Mouse (Mus musculus) brain, adult 2 months (tissue): ENCODE results near the gene Klf16.
A peak's percentile ranks its signal among the peaks of the same experiment; 100 is the strongest.

ENCODE experiments used
- DNase-seq: peaks from one replicate; pipeline ENCODE4 v3.0.0; 2011; ENCODE audit warnings: low read depth, low spot score

Klf16 gene

DNA sequence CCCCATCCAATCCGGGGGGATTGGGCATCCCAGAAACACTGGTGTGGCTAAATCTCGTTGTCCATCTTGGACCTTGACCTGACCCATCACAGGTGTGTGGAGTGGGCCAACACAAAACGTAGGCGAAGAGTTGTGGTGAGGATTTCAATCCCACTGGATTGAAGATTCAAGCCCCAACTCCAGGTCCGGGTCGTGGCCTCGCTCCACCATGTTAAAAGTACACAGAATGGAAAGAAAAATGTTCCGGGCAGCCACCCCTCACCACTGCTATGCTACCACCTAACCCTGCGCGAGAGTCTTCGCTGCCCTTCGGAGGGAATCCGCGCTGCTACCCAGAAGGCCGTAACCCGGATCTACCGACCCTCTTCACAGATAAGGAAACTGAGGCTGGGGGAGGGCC lies 1.2 kb downstream of the Klf16 start:
- no peak for DNase-seq

DNA sequence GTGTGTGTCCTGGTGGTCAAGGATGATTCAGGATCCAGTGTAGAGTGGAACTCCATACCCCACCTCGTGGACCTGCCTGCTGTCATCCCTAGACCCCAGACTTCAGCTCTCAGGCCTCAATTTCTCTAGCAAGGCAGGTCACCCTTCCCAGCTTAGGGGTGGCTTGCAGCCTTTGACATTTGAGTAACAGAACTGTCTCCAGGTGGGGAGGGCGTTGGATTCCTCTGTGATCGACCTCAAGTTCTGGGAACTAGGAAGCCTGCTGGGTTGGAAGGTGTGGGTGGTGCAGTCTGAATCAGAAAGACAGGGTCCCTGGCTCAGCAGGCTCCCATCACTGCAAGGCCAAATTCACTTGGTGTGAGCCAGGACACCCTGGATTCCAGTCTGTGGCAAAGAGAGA lies 2.2 kb downstream of the Klf16 start:
- peak; percentile 60 for DNase-seq

DNA sequence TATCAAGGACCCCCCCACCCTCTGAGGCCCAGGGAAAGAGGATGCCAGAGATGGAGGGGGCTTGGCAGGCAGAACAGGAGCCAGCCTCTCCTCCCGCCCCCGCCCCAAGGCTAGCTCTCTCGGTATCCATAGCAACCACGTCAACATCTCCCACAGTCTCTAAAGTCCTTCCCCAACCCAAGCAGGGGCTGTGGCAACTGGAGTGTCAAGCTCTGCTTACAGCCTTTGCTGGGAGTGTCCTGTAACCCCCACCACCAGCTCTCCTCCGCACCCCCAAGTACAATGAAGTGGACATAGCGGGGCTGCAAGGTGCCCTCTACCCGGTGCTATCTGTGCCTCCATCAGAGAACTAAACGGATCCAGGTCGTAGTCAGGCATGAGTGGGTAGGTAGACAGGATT lies 3.2 kb downstream of the Klf16 start:
- DNase-seq: peak; percentile 91

DNA sequence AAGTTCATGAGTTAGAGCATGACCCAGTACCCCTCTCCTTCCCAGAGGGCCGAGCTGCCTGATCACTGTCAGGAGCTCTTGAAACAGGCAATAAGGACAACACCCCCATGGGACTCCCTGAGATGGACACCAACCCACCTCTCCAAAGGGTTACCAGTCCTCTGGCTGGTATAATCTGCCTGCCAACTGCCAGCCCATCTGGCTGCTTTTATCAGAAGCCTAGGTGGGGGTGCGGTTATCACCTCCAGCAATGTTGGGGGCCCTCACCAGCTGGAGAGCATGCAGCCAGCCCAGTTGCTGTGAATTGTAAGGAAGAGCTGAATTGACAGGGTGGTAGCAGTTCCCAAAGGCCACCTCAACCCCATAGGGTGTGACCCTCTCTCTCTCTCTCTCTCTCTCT lies 4.6 kb downstream of the Klf16 start:
- no peak for DNase-seq

DNA sequence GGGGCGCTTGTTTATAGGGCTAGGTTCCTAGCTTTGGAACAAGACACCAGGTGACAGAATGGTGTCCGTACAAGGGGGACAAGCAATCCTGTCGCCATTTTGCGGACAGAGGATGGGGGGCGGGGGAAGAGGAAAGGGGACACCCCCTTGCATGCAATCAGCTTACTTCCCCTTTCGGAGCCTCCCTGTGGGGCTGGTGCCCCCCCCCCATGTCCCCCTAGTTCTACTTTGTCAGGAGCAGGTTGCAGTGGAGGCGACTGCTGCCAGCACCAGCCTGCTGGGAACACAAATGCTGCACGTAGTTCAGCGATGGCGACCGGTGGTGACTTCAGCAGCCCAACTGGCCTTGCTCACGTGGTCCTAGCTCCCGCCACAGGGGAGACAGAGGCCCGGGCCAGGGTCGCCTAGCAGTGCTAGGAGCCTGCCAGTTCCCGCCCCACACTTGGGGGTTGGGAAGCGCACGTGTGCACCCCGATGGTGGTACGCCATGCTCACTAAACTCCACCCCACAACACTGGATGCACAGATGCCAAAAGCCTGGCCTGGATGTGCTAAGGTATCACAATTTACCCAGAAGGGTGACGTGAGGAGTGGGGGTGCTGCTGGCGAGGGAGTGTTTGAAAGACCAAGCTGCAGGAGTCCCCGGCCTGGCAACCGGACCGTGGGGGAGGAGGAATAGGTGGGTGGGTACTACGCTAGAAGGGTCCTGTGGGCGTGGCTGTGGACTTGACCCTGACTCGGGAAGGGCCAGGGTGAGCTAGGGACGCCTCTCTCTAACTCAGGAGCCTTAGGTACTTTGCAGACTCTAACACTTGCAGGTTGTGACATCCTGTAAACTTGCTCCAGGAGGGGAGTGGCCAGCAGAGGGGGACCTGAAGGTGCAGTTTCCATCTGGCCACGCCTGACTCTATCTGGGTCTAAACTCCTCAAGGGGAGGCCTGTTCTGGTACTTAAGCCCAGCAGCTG lies 6.0 kb downstream of the Klf16 start:
- peak; percentile 52 for DNase-seq

DNA sequence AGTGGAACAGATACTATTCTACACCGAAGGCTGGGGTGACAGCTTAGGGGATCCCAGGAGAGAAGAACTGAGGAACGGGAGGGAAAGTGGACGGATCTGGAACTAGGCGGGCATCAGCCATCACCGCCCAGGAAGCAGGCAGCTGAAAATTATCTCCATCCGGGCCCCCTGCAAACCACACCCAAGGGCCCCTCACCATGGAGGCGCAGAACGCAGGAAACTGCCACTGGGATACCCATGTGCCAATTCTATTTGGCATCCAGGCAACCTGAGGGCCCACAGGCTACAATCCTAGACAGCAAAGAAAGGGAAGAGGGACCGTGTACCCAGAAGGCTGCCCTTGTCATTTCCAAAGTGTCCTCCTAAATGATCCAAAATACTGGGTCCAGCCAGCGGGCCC lies 6.7 kb downstream of the Klf16 start:
- no peak for DNase-seq

DNA sequence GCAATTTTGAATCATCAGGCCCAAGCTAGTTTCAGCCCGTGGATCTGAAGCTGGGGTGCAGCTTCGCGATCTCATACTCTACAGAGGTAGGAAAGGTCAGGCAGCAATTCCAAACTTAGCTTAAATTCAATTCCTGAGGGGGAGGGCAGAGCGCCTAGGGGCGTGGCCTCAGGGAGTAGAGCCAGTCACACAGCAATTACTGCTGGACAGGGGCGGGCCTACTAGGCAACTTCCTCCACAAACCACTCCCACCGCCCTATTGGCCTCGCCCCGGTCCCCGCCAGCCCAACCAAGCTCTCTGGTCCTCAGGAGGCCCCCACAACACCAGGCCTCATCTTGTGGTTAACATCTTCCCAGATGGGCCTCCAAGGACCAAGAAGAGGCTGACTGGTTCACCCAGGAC lies 7.5 kb downstream of the Klf16 start:
- DNase-seq: peak; percentile 50

DNA sequence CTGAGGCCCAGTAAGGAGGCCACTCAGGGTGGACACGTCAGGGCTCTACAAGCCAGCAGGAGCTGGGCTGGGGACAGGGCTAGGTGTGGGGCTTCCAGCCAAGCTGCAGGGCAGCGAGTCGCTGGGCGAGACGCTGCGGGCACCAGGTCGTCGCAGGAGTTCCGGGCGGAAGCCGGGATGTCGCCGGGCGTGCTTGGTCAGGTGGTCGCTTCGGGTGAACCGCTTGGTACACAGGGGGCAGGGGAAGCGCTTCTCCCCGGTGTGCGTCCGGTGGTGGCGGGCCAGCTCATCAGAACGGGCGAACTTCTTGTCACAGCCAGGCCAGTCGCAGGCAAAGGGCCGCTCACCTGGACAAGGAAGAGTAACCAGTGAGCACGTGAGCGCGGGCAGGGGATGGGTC lies 8.2 kb downstream of the Klf16 start:
- DNase-seq: no peak

DNA sequence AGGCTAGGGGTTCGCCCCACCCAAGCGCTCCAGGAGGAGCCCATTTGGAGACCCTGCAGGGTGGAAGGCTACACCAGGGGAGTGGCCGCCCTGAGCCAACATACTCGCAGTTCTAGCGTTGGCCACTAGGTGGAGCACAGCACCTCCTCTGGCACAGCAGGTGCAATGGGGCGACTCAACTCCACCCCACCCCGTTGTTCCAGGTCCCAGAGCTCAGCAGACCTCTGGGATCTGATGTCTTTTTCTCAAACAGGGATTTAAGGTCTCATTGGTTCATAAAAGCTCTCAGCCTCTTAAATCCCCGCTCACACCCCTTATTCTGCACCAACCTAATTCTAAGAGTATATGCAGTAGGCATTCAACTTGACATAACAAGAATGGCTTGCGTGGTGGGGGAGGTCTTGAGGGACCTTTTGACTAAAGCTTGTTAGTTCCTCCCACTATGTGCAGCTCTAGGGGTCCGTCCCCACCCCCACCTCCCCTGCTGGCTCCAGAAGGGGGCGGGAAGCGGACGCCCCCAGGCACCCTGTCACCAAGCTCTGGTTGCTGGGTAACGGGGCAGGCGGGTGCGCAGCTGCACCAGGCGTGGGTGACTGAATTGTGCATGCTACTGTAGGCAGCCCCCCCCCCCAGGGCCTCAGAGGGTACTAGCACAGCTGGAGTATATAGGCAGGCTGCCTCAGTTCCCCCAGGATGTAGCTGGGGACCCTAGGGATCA lies 10.6 kb downstream of the Klf16 start:
- DNase-seq: peak; percentile 93

DNA sequence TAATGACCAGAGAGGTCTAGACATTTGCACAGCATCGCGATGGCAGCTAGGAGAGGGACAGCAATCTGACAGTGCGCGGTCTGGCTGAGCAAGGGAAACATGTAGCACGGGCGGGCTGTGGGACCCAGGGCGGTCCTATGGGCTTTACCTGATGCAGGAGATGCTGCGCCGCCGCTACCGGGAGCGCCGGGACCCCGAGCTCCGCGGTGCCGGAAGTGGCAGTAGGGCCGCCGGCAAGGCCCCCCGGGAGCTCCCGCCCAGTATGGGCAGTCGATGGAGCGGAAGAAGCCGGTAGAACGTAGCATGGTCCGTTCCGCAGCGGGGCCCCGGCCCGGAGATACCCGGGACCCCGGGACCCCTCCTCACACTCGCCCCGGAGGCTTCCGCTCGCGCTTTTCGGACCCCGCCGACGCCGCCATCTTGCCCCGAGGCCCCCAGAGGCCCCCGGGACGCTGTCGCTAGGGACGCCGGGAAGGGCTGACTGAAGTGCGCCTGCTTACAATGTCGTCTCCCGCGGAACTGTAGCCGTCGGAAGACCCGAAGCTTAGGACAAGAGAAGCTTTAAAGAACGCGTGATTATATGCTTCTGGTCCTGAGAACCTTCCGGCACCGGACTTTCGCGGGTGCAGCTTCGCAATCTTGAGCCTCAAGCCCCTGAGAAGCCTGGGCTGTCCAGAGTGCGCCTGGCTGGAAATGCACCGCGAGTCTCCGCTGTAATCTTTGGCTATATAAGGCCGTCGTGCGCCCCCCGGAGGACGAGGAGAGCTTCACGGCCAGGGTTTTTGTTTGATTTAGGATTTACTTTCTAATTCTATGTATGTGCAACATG lies 15.8 kb downstream of the Klf16 start, which contains the start of gene Rexo1:
Gene Rexo1, minus strand, starts transcription at position 445 of the 829 bp plus-strand sequence.
- peak; percentile 98 for DNase-seq

DNA sequence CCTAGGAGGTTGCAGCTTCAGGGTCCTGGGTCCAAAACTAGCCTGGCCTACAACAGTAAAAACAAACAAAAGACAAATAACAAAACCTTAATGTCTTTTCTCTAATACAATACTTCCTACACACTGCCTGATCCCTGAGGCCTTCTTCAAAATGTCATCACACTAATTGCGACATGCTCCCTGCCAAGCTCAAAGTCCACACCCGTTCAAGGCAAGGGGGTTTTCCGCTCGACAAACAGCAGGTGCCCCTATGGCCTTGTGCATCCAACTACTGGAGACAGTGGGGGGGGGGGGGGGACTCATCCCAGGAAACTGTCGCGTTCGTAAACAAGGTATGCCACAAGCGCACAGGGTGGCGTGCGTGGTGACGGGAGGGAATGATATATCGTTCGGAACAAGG lies 16.5 kb downstream of the Klf16 start:
- no peak for DNase-seq

DNA sequence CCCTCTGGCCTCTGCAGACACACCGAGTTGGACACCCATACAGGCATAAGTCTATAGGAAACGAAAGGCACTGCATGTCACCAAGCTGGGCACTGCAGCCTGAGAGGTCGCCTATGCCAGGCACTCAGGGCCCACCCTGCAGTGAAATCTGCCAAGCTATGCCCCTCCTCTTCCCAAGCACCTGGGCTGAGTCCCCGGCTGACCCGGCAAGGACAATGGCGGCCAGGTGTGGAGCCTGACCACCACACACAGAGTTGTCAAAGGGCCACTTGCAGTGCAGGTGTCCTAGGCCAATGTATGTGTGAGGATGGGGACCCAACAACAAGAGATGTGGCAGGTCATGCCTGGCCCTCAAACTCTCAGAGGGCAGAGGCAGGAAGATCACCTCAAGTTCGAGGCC lies 17.7 kb downstream of the Klf16 start:
- DNase-seq: no peak

DNA sequence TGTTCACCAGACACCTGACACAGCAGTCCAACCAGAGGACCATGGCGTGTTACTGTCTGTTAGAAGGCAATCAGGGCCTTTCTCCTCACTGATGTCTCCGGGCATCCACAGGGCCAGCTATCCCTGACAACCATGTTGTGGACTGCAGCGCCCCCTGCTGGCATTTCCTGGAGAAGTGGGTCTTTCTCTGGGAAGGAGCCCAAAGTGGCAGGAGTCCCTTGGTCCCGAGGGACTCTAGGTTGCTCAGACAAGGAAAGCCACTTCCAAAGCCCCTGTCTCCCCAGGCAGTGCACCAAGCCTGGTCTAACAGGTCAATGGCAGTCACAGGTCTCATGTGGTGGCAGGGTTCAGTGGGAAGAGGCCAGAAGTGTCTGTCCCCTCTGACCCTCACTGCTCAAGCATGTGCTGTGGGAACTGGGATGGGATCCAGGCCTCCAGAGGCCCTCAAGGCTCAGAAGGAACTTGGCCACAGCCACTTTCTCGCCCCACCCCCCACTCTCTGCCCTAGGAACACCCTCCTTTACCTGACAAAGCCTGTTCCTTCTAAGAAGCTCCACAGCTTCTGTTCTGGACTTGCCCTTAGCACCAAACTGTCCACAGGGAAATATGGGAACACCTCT lies 19.7 kb downstream of the Klf16 start:
- peak; percentile 70 for DNase-seq

DNA sequence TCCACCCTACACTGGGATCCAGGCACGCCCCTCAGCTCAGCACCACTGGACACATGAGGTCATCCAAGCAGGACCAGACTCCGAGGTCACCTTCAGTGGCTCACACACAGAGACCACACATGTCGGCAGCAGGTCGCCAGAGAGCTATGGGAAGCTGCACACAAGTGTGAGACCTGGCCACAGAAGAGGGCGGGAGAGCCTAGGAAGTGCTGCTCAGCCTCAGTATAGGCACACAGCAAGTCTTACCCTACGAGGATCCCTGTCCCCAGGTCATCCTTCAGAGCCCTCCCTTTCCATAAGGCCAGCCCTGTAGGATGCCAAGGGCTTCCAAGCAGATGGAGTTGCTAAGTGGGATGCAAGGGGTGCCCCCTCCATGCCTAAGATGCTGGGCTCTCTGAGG lies 23.1 kb downstream of the Klf16 start:
- no peak for DNase-seq

DNA sequence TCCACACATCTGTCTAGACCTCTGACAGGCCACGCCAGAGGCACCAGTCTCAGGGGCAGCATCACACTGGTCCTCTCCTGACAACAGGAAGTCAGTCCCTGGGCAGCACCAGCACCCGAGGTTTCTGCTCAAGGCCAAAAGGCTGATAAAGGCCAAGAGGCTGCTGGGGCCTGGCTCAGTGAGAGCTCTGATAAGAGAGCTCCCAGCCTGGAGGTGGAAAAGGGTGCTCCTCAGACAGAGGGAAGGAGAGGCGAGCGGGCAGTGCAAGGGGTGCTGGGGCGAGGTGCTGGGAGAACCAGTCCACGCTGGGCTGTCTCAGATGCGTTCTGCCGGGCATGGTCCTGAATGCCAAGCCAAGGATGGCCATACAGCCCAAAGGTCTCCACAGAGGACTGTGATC lies 23.5 kb downstream of the Klf16 start:
- DNase-seq: no peak

DNA sequence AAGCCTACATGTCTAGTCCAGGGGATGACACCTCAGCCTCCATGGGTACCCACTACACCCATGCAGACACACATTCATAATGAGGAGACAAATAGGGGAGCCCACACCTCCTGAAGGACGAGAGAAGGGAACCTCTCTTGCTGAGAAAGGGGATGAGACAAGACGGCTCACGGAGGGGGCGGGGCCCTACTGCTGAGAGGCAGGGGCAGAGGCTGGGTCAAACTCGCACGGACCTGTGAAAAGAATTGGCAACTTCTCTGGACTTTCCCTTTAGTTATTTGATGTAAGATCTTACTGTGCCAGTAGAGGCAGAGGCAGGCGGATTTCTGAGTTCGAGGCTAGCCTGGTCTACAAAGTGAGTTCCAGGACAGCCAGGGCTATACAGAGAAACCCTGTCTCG lies 24.8 kb downstream of the Klf16 start:
- no peak for DNase-seq

DNA sequence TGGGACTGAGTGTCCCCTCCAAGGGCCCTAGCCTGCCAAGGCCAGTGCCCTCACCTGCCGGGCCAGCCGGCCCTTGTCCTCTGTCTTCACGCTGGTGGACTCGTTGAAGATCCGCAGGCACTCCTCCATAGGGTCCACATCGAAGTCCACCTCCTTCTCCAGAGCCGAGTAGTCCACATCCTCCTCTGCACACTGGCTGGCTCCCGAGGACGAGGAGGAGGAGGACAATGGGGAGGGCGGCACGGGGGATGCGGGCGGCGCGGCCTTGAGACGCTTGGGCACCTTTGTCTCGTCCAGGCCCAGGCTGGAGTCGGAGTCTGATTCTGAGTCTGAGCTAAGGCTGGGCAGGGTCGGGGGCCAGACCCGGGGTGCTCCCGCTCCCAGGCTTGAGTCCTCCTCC lies 27.8 kb downstream of the Klf16 start:
- no peak for DNase-seq

DNA sequence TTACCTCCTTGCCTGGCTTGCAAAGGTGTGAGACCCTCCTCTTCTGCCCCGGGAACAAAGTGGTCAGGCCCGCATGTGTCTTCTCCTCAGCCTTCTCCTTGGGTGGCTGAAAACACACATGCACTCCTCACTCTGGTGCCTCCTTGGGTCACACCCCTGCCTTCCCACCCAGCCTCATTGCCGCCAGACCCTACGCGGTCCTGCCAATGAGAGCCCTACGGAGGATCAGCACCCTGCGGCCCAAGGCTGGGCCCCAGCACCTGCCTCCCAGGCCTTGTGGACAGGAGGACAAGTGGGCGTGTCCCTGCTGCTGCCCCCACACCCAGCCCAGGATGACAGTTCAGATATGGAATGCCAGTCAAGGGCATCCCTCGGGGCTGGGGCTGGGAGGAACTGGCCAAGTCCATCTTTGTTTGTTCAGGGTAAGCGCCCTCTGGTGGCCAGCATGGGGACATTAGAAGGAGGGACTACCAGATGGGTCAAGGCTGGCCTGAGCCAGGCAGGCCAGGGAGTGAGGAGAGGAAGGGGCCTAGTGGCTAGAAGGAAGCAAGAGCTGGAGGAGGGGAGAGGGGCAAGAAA lies 28.6 kb downstream of the Klf16 start:
- DNase-seq: peak; percentile 70

DNA sequence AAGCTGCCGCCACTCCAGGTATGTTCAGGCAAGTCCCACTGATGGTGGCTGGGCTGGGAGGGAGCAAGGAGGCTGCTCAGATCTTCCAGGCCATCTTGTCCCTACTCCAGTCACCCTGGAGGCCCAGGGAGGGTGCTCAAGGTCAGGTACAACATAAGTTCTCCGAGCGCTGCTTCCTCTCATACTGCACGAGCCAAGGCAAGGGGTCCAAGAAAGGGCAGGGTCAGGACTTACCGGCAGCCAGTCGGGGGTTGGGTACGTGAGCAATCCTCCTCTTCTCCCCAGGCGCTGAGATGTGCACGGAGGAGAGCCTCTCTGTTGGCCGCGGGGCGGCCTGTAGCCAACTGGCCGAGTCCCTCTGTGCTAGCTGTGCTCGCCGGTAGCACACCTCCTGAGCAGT lies 29.6 kb downstream of the Klf16 start:
- DNase-seq: no peak

DNA sequence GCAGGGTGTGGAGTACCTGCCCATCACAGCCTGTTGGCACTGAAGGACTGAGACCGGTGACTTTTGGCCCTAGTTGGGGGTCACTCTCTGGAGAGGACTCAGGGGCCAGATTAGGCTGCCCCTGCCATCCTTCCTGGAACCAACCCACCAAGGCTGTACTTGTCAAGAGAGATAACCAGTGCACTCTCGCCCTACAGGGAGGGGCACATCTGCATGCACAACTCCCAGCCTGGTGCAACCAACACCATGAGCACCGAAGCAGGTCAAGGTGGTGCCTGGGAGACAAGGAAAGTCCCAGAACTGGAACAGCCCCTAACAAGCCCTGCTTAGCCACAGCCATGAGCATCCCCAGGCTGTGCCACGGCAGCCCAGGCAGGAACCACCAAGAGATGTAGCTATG lies 30.2 kb downstream of the Klf16 start:
- DNase-seq: no peak

DNA sequence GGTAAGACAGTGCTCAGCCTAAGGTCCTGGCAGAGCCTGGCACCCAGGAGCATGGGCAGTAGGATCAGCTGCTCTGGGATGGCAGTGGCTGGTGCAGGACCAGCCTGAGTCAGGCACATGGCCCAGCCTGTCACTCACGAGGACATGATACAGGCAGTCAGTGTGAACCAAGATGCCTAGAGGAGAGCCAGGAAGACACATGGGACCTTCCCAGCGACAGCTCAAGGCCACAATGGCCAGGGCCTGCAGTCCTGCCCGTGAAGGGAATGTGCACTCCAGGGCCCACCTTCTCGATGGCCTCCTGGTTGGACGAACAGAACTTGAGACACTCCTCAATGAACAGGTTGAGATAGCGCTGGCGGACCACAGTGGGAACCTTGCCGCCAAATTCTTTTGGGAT lies 31.5 kb downstream of the Klf16 start:
- no peak for DNase-seq
